Mouse (Mus musculus) effector memory CD4-positive, alpha-beta T cell, adult 7 months (primary cell): ENCODE data around the gene Neurog1. TPM values are rescaled to one million over a fixed set of nuclear protein-coding genes. Genes with fewer than 3 reads are reported as not detected.

Experiments used
- polyA plus RNA-seq: library from polyadenylated mRNA; unstranded; fragments of 100-300 nt; shearing (Covaris generic); gene quantifications from one replicate; pipeline ENCODE4 v1.2.1, GENCODE M21; 2017

Neurog1 gene
- polyA plus RNA-seq: not detected

GRCm38 (mm10) chr13:56251924-56252619 lies at the start of gene Neurog1:
TSS of gene Neurog1 (minus strand) at chr13:56252163.

DNA sequence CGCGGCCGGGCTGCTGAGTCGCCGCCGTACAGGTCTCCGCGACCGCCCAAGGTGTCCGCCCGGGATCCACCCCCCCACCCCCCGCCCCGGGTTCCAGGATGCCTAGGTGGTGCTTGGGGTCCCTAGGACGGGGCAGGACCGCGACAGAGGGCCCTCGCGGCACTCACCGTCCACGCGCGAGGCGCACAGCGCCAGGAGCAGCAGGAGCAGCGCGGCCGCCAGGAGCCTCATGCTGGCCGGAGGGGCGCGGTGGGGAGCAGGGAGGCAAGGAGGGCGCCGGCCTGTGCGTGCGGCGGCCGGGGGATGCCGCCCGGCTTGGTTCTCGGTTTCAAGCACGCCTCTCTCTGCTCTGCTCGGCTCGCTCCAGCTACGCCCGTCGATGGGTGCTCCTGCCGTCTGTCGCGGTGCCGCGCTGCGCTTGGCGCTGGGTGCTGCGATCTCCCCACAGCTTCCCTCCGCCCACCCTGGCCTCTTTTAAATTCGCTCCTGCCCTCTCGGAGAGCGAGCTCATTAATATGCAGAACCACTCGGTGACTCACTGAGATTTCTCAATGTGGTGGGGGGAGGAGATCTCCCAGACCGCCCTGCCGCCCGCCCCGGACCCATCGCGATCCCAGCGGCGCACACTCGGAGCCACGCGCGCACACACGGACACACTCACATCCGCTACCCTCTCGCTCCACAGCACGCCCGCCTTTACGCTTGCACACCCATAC lies 44.1 kb upstream of the Neurog1 start, which contains the start of gene Cxcl14:
Gene Cxcl14 (minus strand): TSS at position 609 of the 716 bp plus-strand sequence.

Other genes starting within 250 kb of the Neurog1 start
- 269 TPM for gene H2afy, start 115.8 kb downstream of the Neurog1 start, polyA plus RNA-seq
- gene Tifab, start 73.3 kb downstream of the Neurog1 start, polyA plus RNA-seq: not detected
- not detected for gene Cxcl14, start 44.4 kb upstream of the Neurog1 start, polyA plus RNA-seq
- gene Gm3045, start 174.4 kb upstream of the Neurog1 start, polyA plus RNA-seq: not detected
- gene Slc25a48, start 186.2 kb upstream of the Neurog1 start, polyA plus RNA-seq: not detected
- not detected for gene Il9, start 230.1 kb upstream of the Neurog1 start, polyA plus RNA-seq